Mouse (Mus musculus): Measurements from ENCODE around the gene Ankrd44.

DNA sequence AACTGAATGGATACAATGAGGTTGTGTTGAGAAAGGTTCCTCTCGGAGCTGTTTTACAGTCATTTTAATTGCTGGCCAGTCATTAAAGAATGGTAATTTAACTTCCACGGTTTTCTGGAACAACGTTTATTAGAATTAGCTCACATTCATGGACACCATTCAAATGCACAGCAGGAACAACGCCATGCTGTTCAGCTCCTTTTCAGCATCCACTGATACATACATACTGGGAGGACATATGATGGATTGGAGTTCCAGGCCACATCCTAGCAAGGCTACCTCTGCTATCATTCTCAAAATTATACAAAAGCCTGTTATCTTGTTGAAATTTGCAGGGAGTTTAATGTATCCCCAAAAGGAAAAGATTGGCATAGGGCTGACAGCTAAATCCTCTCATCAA lies 261.1 kb downstream of the Ankrd44 start:
- no peak for TF ChIP-seq CTCF (IDR thresholded peaks at IDR 0.05; ENCODE audit: extremely low read depth, insufficient read length, insufficient replicate concordance, low read depth, low read length)
- no peak for TF ChIP-seq POLR2A (IDR thresholded peaks at IDR 0.05; ENCODE audit: low read depth, low read length)

Data from small intestine, adult 2 months (tissue).